Comparison of ENCODE assay signal across 24 mouse cellular contexts in genomic region chr4:49109989-49110388, GRCm38 (mm10). TPM values are rescaled to one million over a fixed set of nuclear protein-coding genes. Genes with fewer than 3 reads are reported as not detected.
A peak's percentile ranks its signal among the peaks of the same experiment; 100 is the strongest.
DNase-seq lines count a peak whose midpoint lies in the region; ATAC-seq and TF ChIP-seq lines count a peak whose summit lies in the region.
"Had no signal": no experiment of that assay in that cellular context is flagged by ENCODE, and none has a peak within 500 bp of the region (broad histone marks: within the 10 kb centered on the region; RNA-seq: fewer than 3 reads in every experiment).

No protein-coding gene starts in this region.

- H3K27me3 ChIP-seq in heart, embryonic 14.5 days (ENCODE audit: control insufficient read depth, insufficient read depth, low read length): no peaks in the 10 kb centered on the region
- H3K27me3 ChIP-seq in lung, embryonic 14.5 days (ENCODE audit: insufficient read depth, low read length): no peaks in the 10 kb centered on the region
- H3K27me3 ChIP-seq: forebrain, embryonic 15.5 days; hindbrain, embryonic 12.5 days; neural tube, embryonic 12.5 days had no signal

- no peaks in the 10 kb centered on the region for H3K36me3 ChIP-seq in heart, embryonic 14.5 days (ENCODE audit: control insufficient read depth, insufficient read depth, low read length)
- no peaks in the 10 kb centered on the region for H3K36me3 ChIP-seq in lung, embryonic 14.5 days (ENCODE audit: insufficient read depth)
- H3K36me3 ChIP-seq: forebrain, embryonic 15.5 days; hindbrain, embryonic 12.5 days; neural tube, embryonic 12.5 days had no signal

- peak overlapping the region; percentile 28; the same call in 1 of the 2 replicates for H3K4me2 ChIP-seq in heart, embryonic 14.5 days (ENCODE audit: low read length)
- no peak overlapping the region for H3K4me2 ChIP-seq in lung, embryonic 14.5 days
- H3K4me2 ChIP-seq: forebrain, embryonic 15.5 days; hindbrain, embryonic 12.5 days; neural tube, embryonic 12.5 days had no signal

- intact Hi-C loops in left cerebral cortex, postnatal 4 days (cut with DNase I): no loop called here

- no peak for DNase-seq in heart, adult 8-10 months (ENCODE audit: low spot score)
- peak; percentile 45 for DNase-seq in lung, embryonic 14.5 days
- no peak for DNase-seq in lung, postnatal 14 days
- peak; percentile 86 for DNase-seq in Muller cell, postnatal 12 days (ENCODE audit: inconsistent ontology term)
- DNase-seq in brain, embryonic 14.5 days (ENCODE audit: low read depth): peak; percentile 27
- no peak for DNase-seq in left cerebral cortex, postnatal 4 days
- DNase-seq: adrenal gland, adult 8-10 months; cerebellum, adult 9-10 months; kidney, adult 11 months; layer of hippocampus, adult 9-11 months; lung, postnatal 4 days had no signal

- no peaks in the 10 kb centered on the region for H3K9me3 ChIP-seq in heart, embryonic 14.5 days (ENCODE audit: control insufficient read depth, low read length)
- H3K9me3 ChIP-seq in lung, embryonic 14.5 days (ENCODE audit: low read depth, low read length): no peaks in the 10 kb centered on the region
- H3K9me3 ChIP-seq: forebrain, embryonic 15.5 days; hindbrain, embryonic 12.5 days; neural tube, embryonic 12.5 days had no signal

- no peak overlapping the region for H3K4me3 ChIP-seq in heart, embryonic 14.5 days (ENCODE audit: control insufficient read depth in 1 of 2, insufficient read depth in 1 of 2, low read depth in 1 of 2, low read length in 2 of 2)
- no peak overlapping the region for H3K4me3 ChIP-seq in lung, embryonic 14.5 days (ENCODE audit: low read depth, low read length)
- H3K4me3 ChIP-seq: forebrain, embryonic 15.5 days; hindbrain, embryonic 12.5 days; neural tube, embryonic 12.5 days had no signal

- TF ChIP-seq POLR2A in brain, embryonic 14.5 days (IDR thresholded peaks at IDR 0.05; ENCODE audit: borderline replicate concordance, extremely low read depth, insufficient read depth, insufficient read length, poor library complexity, severe bottlenecking): no peak

- no peak for TF ChIP-seq CTCF in lung, embryonic 14.5 days (IDR thresholded peaks at IDR 0.05; ENCODE audit: low read depth)
- no peak for TF ChIP-seq CTCF in brain, embryonic 14.5 days (IDR thresholded peaks at IDR 0.05; ENCODE audit: borderline replicate concordance, extremely low read depth, insufficient read depth, insufficient read length)

- peak overlapping the region in 1 of 2 experiments; percentile 26; a peak in 1 of 4 replicates for H3K27ac ChIP-seq in heart, embryonic 14.5 days (replicated peaks in 1 of 2; ENCODE audit: control insufficient read depth in 1 of 2, insufficient read depth in 1 of 2, low read depth in 2 of 2, low read length in 2 of 2)
- H3K27ac ChIP-seq in lung, embryonic 14.5 days (ENCODE audit: low read depth): no peak overlapping the region
- H3K27ac ChIP-seq: forebrain, embryonic 15.5 days; hindbrain, embryonic 12.5 days; kidney, postnatal 0 days; neural tube, embryonic 12.5 days had no signal

- H3K4me1 ChIP-seq in heart, embryonic 14.5 days (ENCODE audit: control insufficient read depth in 2 of 2, insufficient read depth in 2 of 2, low read length in 2 of 2): peaks cover 0 to 5% of the 10 kb centered on the region in 2 experiments; a peak in 2 of 4 replicates
- H3K4me1 ChIP-seq in lung, embryonic 14.5 days (ENCODE audit: insufficient read depth): no peaks in the 10 kb centered on the region

- no peak overlapping the region for H3K9ac ChIP-seq in heart, embryonic 14.5 days (ENCODE audit: low read length)
- H3K9ac ChIP-seq in lung, embryonic 14.5 days: no peak overlapping the region
- H3K9ac ChIP-seq: forebrain, embryonic 15.5 days; hindbrain, embryonic 12.5 days; neural tube, embryonic 12.5 days had no signal

- 10% methylated on average over 5 of the region's 5 CpGs for WGBS in heart, embryonic 14.5 days
- 18% methylated on average over 5 of the region's 5 CpGs for WGBS in lung, embryonic 14.5 days

- no peak for ATAC-seq in heart, embryonic 14.5 days (ENCODE audit: insufficient number of reproducible peaks, insufficient read depth, low FRiP score, low read depth)
- no peak for ATAC-seq in lung, embryonic 14.5 days (ENCODE audit: insufficient read depth)
- ATAC-seq: activated CD4-positive, CD25-positive, alpha-beta regulatory T cell, adult 4 months; forebrain, embryonic 15.5 days had no signal

RNA-seq across cellular contexts. Expression of gene Plppr1, which starts 50.9 kb away (rescaled TPM):
- 4.8 and 5.0 TPM in 2 replicates for polyA plus RNA-seq in heart, embryonic 14.5 days (2014; fragmentation: Nextera tagmentation; extraction: Ambion mirVana)
- under 1 TPM in 1 of 4 experiments, not detected in 3; 0.16 TPM for total RNA-seq in heart, adult 8-10 months (2022)
- 0.63 and 1.2 TPM in 2 replicates for polyA plus RNA-seq in lung, embryonic 14.5 days (2014; fragmentation: Nextera tagmentation; extraction: Ambion mirVana)
- 22.5 and 33.5 TPM in 2 replicates for polyA plus RNA-seq in brain, embryonic 14.5 days (2012; rRNA removed)
- total RNA-seq in left cerebral cortex, postnatal 4 days (2021): 10 to 100 TPM; 82.4 to 92.1 TPM
- total RNA-seq: gastrocnemius, adult 8-10 months; megakaryocyte-erythroid progenitor cell, adult 5-6 weeks; MEL had no signal
- polyA plus RNA-seq: C2C12; liver, adult 2 months; testis, adult 2 months; urinary bladder, adult 2 months had no signal

Comparison
In these comparisons a context has a peak if more than half of its experiments do, and no peak if none do; other contexts are left out.
1. DNase-seq: peak in lung, embryonic 14.5 days (single experiment), Muller cell, postnatal 12 days (single experiment) and brain, embryonic 14.5 days (single experiment); none in heart, adult 8-10 months (single experiment), lung, postnatal 14 days (single experiment) and left cerebral cortex, postnatal 4 days (single experiment).